Mouse (Mus musculus): Measurements from ENCODE around the gene S100a1. TPM values are rescaled to one million over a fixed set of nuclear protein-coding genes. Genes with fewer than 3 reads are reported as not detected.
A peak's percentile ranks its signal among the peaks of the same experiment; 100 is the strongest.

S100a1 gene
- polyA plus RNA-seq, 1 experiment from 2014 or later, result 309 TPM

DNA sequence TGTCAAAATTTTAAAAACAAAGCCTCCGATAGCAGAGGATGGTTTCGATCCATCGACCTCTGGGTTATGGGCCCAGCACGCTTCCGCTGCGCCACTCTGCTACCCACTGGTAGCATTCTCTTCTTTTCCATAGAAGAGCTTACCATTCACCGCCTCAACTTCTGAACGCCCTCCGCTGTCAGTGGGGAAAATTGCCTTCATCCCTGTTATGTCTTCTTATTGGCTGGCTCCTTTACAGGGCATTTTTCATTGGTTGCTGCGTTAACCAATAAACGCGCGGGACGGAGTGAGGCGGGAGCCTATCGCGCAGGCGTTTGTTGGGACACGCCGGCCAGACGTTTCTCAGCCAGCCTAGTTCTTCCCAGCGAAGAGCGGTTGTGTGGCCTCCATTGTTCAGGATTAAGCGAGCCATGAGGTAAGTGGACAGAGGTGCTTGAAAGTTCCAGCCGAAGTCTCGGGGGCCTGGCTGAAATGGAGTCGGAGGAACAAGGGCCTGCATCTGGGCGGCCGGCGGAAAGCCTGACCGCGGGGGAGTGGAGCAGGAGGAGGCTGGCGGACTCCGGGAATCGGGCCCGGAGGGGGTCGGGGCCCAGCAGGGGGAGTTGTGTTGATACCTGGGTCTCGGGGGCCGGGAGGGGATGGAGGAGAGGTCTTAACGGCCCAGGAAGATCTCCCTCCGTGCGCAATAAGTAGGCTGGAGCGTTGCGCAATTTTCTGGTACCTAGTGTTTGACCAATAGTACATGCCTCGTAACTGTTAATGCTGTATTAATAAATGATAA lies 38.2 kb downstream of the S100a1 start, which contains the start of gene Ilf2:
Ilf2 (plus strand) TSS at position 296 of the 781 bp plus-strand sequence.
- TF ChIP-seq EP300 (IDR thresholded peaks at IDR 0.05), result peak; percentile 82
- peak; percentile 79 for TF ChIP-seq CTCF (IDR thresholded peaks at IDR 0.05)
- under 1% methylated on average over 45 of the region's 45 CpGs for WGBS

DNA sequence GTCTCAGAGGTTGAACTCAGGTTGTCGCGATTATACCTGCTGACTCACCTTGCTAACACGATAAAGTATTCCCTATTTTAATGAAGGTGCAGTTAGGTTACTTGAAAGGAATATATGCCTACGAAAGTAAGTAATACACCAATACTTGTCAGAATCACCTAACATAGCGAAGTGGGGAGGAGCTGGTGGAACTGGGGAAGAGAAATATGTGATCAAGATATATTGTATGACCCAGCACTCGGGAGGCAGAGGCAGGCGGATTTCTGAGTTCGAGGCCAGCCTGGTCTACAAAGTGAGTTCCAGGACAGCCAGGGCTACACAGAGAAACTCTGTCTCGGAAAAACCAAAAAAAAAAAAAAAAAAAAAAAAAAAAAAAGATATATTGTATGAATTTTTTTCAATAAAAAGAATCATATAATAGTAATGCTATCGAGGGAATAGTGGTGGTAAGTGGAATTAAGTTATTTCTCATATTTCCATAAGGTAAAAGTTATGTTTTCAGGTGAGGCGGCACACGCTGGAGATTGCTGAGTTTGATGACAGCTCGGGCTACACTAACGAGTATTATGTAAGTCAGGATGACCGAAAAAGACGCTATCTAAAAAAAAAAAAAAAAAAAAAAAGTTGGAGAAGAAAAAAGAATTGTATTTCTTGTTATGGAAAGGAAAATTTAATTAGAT lies 38.9 kb downstream of the S100a1 start:
- Histone ChIP-seq H3K4me3 (ENCODE audit: low read depth, low read length) (no peak overlapping the region), H3K36me3 (ENCODE audit: insufficient read depth, low read length) (no peaks in the 10 kb centered on the region), H3K9ac (replicated peaks; ENCODE audit: low read depth) (no peak overlapping the region), H3K9me3 (ENCODE audit: low read length) (no peaks in the 10 kb centered on the region), H3K4me1 (ENCODE audit: insufficient read depth, low read depth, low read length) (no peaks in the 10 kb centered on the region; the same call in 1 of the 2 replicates), H3K27ac (ENCODE audit: low read length) (no peak overlapping the region), H3K27me3 (replicated peaks; ENCODE audit: insufficient read depth, low read length) (no peaks in the 10 kb centered on the region), H3K4me2 (replicated peaks; ENCODE audit: low read depth, low read length) (peak overlapping the region; percentile 35; the same call in 1 of the 2 replicates)
- DNase-seq (ENCODE audit: low spot score) (no peak), ATAC-seq (no peak)
- TF ChIP-seq EP300 (IDR thresholded peaks at IDR 0.05) (no peak), CTCF (IDR thresholded peaks at IDR 0.05) (no peak)
- WGBS, result 38% methylated on average over 15 of the region's 16 CpGs

More for the DNA sequence above, 38.2 kb downstream of the S100a1 start, which contains the start of gene Ilf2:
- peak within 1 kb of the TSS; percentile 67 for H3K4me2 ChIP-seq (replicated peaks; ENCODE audit: low read depth, low read length)
- H3K9ac ChIP-seq (replicated peaks; ENCODE audit: low read depth), result peak within 1 kb of the TSS; percentile 85
- no peaks in the 10 kb centered on the region; the same call in 1 of the 2 replicates for H3K4me1 ChIP-seq (ENCODE audit: insufficient read depth, low read depth, low read length)
- peak; percentile 99 for ATAC-seq
- peak; percentile 99 for DNase-seq (ENCODE audit: low spot score)
- H3K36me3 ChIP-seq (ENCODE audit: insufficient read depth, low read length), result no peaks in the 10 kb centered on the region
- no peaks in the 10 kb centered on the region for H3K9me3 ChIP-seq (ENCODE audit: low read length)
- H3K27ac ChIP-seq (ENCODE audit: low read length), result peak within 1 kb of the TSS; percentile 93
- peak within 1 kb of the TSS; percentile 86 for H3K4me3 ChIP-seq (ENCODE audit: low read depth, low read length)
- no peaks in the 10 kb centered on the region for H3K27me3 ChIP-seq (replicated peaks; ENCODE audit: insufficient read depth, low read length)

DNA sequence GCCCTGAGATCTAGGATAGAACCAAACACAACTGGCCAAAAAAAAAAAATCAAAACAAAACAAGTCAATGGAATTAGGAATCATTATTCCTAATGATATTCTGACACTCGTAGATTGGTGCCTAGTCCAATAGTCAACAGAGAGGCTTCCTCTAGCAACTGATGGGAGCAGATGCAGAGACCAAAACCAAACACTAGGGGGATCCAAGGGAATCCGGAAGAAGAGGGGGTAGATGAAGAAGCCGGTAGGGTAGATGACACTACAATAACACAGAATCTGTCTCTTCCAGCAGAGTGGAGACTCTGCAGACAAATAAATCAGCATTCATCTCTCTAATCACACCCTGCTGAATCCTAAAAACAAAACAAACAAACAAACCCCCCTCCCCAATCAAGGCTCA lies 42.0 kb downstream of the S100a1 start:
- Histone ChIP-seq H3K27me3 (replicated peaks; ENCODE audit: insufficient read depth, low read length) (no peaks in the 10 kb centered on the region), H3K4me1 (ENCODE audit: insufficient read depth, low read depth, low read length) (no peaks in the 10 kb centered on the region; the same call in 1 of the 2 replicates), H3K36me3 (ENCODE audit: insufficient read depth, low read length) (no peaks in the 10 kb centered on the region), H3K9ac (replicated peaks; ENCODE audit: low read depth) (no peak overlapping the region), H3K4me3 (ENCODE audit: low read depth, low read length) (no peak overlapping the region), H3K4me2 (replicated peaks; ENCODE audit: low read depth, low read length) (no peak overlapping the region), H3K27ac (ENCODE audit: low read length) (no peak overlapping the region), H3K9me3 (ENCODE audit: low read length) (no peaks in the 10 kb centered on the region)
- ATAC-seq (no peak), DNase-seq (ENCODE audit: low spot score) (peak; percentile 64)
- WGBS, result 24% methylated on average over 3 of the region's 3 CpGs
- TF ChIP-seq EP300 (IDR thresholded peaks at IDR 0.05) (no peak), CTCF (IDR thresholded peaks at IDR 0.05) (peak; percentile 74)

DNA sequence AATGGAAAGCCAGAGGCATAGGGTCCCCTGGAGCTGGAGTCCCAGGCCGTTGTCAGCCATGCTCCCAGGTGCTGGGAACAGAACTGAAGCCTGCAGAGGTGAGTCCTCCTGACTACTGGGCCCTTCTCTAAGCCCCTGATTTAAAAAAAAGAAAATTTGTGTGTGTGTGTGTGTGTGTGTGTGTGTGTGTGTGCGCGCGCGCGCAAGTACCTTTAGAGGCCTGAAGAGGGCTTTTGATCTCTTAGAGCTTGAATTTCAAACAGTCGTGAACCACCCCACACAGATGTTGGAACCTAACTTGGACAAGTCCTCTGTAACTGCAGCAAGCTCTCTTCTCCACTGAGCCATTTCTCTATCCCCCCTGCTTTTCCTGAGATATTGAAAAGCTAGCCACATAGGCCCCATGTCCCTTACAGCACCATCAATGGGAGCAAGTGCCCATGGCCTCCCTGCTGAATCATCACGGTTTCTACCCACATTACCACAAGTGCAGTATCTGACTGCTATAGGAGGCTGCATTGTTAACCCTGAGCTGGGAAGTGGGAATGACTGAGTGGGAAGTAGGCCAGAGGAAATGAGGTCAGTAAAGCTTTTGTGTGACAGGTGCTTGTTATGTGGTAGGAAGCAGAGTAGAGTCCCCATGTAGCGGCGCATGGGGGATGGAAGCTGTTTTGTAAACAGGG lies 46.4 kb downstream of the S100a1 start:
- no peaks in the 10 kb centered on the region; the same call in 1 of the 2 replicates for H3K4me1 ChIP-seq (ENCODE audit: insufficient read depth, low read depth, low read length)
- no peaks in the 10 kb centered on the region for H3K36me3 ChIP-seq (ENCODE audit: insufficient read depth, low read length)
- TF ChIP-seq EP300 (IDR thresholded peaks at IDR 0.05) (no peak), CTCF (IDR thresholded peaks at IDR 0.05) (no peak)
- no peaks in the 10 kb centered on the region for H3K27me3 ChIP-seq (replicated peaks; ENCODE audit: insufficient read depth, low read length)
- H3K9ac ChIP-seq (replicated peaks; ENCODE audit: low read depth), result no peak overlapping the region
- DNase-seq (ENCODE audit: low spot score) (no peak), ATAC-seq (no peak)
- 85% methylated on average over 10 of the region's 10 CpGs for WGBS
- H3K4me3 ChIP-seq (ENCODE audit: low read depth, low read length), result no peak overlapping the region
- H3K27ac ChIP-seq (ENCODE audit: low read length), result no peak overlapping the region
- H3K9me3 ChIP-seq (ENCODE audit: low read length), result no peaks in the 10 kb centered on the region
- H3K4me2 ChIP-seq (replicated peaks; ENCODE audit: low read depth, low read length), result no peak overlapping the region

DNA sequence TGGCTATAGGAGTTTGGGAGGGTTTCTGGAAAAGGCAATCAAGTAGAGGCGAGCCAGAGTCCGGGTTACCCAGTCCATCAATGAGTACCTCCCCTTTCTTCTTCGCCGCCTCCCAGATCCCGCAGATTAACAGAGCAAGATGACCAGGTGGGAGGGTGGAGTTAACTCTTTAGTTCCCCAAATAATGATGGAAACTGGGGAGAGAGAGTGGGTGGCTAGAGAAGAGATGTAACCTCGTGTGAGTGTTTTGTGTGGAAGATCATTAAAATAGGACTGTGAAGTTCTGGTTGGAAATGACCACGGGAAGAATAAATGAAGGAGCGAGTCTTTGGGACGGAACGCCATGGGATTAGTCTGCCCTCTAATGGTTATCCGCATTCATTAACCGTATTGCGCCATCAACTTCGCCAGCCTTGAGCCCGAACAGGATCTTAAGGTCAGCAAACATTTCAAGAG lies 47.9 kb downstream of the S100a1 start:
- Histone ChIP-seq H3K4me3 (ENCODE audit: low read depth, low read length) (peak overlapping the region; percentile 71), H3K9ac (replicated peaks; ENCODE audit: low read depth) (0 out of 2 replicates have a peak overlapping the region, but pooled peaks have one; percentile 32), H3K27ac (ENCODE audit: low read length) (peak overlapping the region; percentile 81), H3K4me2 (replicated peaks; ENCODE audit: low read depth, low read length) (peak overlapping the region; percentile 91), H3K27me3 (replicated peaks; ENCODE audit: insufficient read depth, low read length) (no peaks in the 10 kb centered on the region), H3K36me3 (ENCODE audit: insufficient read depth, low read length) (no peaks in the 10 kb centered on the region), H3K9me3 (ENCODE audit: low read length) (no peaks in the 10 kb centered on the region), H3K4me1 (ENCODE audit: insufficient read depth, low read depth, low read length) (no peaks in the 10 kb centered on the region; the same call in 1 of the 2 replicates)
- ATAC-seq, result peak; percentile 64
- TF ChIP-seq EP300 (IDR thresholded peaks at IDR 0.05), result peak; percentile 59
- peak; percentile 90 for TF ChIP-seq CTCF (IDR thresholded peaks at IDR 0.05)
- under 1% methylated on average over 15 of the region's 15 CpGs for WGBS
- peak; percentile 95 for DNase-seq (ENCODE audit: low spot score)
